Mouse (Mus musculus) erythroid progenitor cell, adult 5-6 weeks (primary cell): ENCODE measurements around the gene Itpa. TPM values are rescaled to one million over a fixed set of nuclear protein-coding genes. Genes with fewer than 3 reads are reported as not detected.

Source experiments
- ATAC-seq: replicated peaks from 2 replicates; pipeline ENCODE4 v1.8.0; 2016; ENCODE audit warnings: moderate number of reproducible peaks, mild to moderate bottlenecking, moderate TSS enrichment, inconsistent platforms; ENCODE audit not compliant: poor library complexity, low FRiP score, severe bottlenecking
- total RNA-seq, 2 experiments: library from RNA; stranded (forward) in 1 of 2; stranded (reverse) in 1 of 2; fragments of 150-400 nt in 1 of 2; fragments of 186-747, 209-891 nt in 1 of 2; gene quantifications; 2 replicates each; pipeline versions ENCODE4 v1.2.3 to v1.2.4; 2015 to 2017; ENCODE audit warnings: low replicate concordance in 2 of 2

Itpa gene
- total RNA-seq, 2 experiments from 2014 or later = 23.9 to 43.3 TPM

- ATAC-seq = no peak
Measured at GRCm38 (mm10) chr2:130653760-130654159, 13.7 kb upstream of the Itpa start.

- ATAC-seq = peak; percentile 78
Measured at GRCm38 (mm10) chr2:130655660-130656339, 11.6 kb upstream of the Itpa start.

GRCm38 (mm10) chr2:130656536-130656935 lies 10.9 kb upstream of the Itpa start:
- no peak for ATAC-seq

GRCm38 (mm10) chr2:130657541-130657940 lies 9.9 kb upstream of the Itpa start:
- no peak for ATAC-seq

- no peak for ATAC-seq
Measured at GRCm38 (mm10) chr2:130658530-130658929, 8.9 kb upstream of the Itpa start.

GRCm38 (mm10) chr2:130663342-130663741 lies 4.1 kb upstream of the Itpa start:
- no peak for ATAC-seq

GRCm38 (mm10) chr2:130664102-130664701 lies 3.2 kb upstream of the Itpa start, which contains the start of gene Ddrgk1:
Ddrgk1 (minus strand) TSS chr2:130664659.
- peak; percentile 82 for ATAC-seq

- ATAC-seq = no peak
Measured at GRCm38 (mm10) chr2:130677211-130677610, 9.8 kb downstream of the Itpa start.

GRCm38 (mm10) chr2:130679154-130679553 lies 11.7 kb downstream of the Itpa start:
- no peak for ATAC-seq

GRCm38 (mm10) chr2:130679899-130680298 lies 12.5 kb downstream of the Itpa start:
- ATAC-seq = no peak

- ATAC-seq = no peak
Measured at GRCm38 (mm10) chr2:130681531-130681930, 14.1 kb downstream of the Itpa start.

- ATAC-seq = no peak
Measured at GRCm38 (mm10) chr2:130685426-130685825, 18.0 kb downstream of the Itpa start.

- no peak for ATAC-seq
Measured at GRCm38 (mm10) chr2:130689011-130689410, 21.6 kb downstream of the Itpa start.

- no peak for ATAC-seq
Measured at GRCm38 (mm10) chr2:130693563-130693962, 26.2 kb downstream of the Itpa start.

- no peak for ATAC-seq
Measured at GRCm38 (mm10) chr2:130696700-130697152, 29.3 kb downstream of the Itpa start.

GRCm38 (mm10) chr2:130697153-130697810 lies 29.9 kb downstream of the Itpa start, which contains the start of gene Slc4a11:
Slc4a11 (minus strand) TSS chr2:130697519.
- ATAC-seq = no peak

- no peak for ATAC-seq
Measured at GRCm38 (mm10) chr2:130697821-130698266, 30.4 kb downstream of the Itpa start.

- no peak for ATAC-seq
Measured at GRCm38 (mm10) chr2:130704040-130705001, 36.9 kb downstream of the Itpa start.

GRCm38 (mm10) chr2:130705178-130705577 lies 37.8 kb downstream of the Itpa start:
- no peak for ATAC-seq

- no peak for ATAC-seq
Measured at GRCm38 (mm10) chr2:130706602-130707001, 39.2 kb downstream of the Itpa start.
